Mouse (Mus musculus) frontal cortex, postnatal 14 days (tissue): ENCODE measurements around the gene Vim.

Experiments used
- DNase-seq, 2 experiments: peaks; one replicate each; pipeline ENCODE4 v3.0.0; 2022; ENCODE audit warnings: low spot score in 2 of 2

Vim gene

DNA sequence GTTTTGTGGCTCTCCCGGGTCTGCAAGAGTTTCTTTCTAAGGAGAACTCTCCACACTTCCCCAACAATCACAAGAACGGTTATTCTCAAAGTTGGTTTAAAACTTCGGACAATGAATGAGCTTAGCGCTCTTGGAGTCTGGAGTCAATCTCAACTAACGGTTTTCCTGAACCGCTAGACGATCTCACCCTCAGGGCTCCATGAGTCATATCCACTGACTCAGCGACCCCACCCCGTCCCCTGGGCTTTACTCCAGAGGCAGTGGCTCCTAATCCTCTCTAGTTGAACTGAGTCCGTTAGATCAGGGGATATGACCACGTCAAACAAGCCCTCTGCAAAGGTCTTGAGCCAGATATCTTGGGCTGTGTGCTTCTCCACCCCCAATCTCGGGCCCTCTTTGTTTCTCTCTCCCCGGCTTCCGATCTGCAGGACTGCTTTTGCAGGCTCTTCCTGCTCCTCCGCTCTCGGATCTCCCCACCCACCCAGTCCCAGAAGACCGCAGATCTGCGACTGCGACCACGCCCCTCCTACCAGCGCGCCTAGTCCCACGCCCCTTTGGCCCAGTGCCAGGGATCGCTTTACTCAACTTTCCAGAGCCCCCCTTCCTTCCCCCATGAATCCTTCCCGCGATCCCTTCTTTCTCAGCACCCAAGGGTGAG, at the start of gene Vim:
Gene Vim, plus strand, starts transcription at position 520 of the 658 bp plus-strand sequence.
- DNase-seq: peak; percentile 15 to 34

GRCm38 (mm10) chr2:13526205-13526604, 47.5 kb upstream of the Vim start:
- DNase-seq: no peak

GRCm38 (mm10) chr2:13527125-13527524, 46.6 kb upstream of the Vim start:
- DNase-seq: no peak

- DNase-seq: no peak
These were observed 46.2 kb upstream of the Vim start for GRCm38 (mm10) chr2:13527531-13527930.

DNA sequence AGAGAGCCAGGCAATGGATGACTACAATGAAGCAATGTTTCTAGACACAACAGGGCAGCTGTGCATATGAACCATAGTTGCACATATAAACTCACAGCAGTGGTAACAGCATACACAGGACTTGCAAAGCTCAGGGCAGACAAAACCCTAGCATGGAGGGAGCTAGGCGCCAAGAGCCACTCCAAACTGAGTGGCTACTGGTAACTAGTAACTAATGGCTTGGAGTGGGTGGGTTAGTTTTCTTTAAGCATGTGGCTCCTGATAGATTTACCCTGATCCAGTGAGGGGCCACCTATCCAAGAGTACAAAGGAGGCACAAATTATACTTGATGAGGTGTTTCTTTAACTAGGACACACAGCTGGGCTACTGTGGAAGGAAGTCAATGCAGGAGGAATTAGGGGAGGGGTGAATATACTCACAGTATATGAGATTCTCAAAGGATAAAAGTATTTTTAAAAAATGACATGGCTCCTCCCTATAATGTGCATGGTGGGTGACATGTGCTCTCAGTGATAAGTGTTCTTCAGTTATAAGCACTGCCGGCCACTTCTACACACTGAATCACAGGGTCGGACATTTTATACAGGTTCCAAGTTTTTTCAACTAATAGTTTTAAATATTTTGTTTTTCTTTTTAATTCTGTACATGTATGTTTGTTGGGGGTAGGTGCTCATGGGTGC, 44.3 kb upstream of the Vim start:
- no peak for DNase-seq

- DNase-seq: no peak
These were observed 43.1 kb upstream of the Vim start for GRCm38 (mm10) chr2:13530639-13531038.

GRCm38 (mm10) chr2:13536747-13537146, 37.0 kb upstream of the Vim start:
- DNase-seq: no peak

DNA sequence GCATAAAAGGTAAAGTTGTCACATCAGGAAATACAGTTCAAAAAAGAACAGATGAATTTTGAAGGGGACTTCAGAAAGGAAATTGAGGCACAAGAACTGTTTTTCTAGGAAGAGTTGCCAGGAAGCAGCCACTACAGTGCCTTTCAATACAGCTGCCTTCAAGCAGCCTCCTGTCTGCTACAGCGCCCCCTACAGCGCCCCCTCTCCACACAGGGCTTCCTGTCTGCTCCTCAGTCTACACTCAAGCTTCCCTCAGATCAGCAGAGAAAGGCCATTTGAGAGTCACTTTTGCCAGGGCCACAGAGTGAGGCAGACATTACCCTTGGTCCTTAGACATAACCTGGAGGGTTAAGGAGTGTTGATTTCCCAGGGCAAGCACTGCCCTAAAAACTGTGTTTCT, 36.0 kb upstream of the Vim start:
- no peak for DNase-seq

DNA sequence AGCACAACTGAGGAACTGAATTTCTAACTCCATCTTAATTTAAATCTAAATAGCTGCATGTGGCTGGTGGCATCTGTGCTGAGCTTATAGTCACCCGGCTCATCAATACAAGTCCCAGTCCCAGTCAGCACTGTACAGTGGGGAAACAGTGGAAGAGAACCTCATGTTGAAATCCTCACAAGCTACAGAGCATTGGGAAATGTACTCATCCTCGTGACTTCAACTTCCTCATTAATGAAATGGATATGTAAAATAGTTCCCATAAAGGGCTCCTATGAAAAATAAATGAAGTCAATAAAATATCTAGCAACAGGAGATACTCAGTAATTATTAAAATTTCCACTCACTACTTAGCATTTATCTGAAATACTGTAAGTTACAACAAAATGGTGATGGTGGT, 35.5 kb upstream of the Vim start:
- DNase-seq: no peak

- no peak for DNase-seq
These were observed 34.9 kb upstream of the Vim start for GRCm38 (mm10) chr2:13538704-13539377.

- DNase-seq: no peak
These were observed 33.9 kb upstream of the Vim start for GRCm38 (mm10) chr2:13539860-13540259.

GRCm38 (mm10) chr2:13543519-13544124, 30.1 kb upstream of the Vim start:
- no peak for DNase-seq

DNA sequence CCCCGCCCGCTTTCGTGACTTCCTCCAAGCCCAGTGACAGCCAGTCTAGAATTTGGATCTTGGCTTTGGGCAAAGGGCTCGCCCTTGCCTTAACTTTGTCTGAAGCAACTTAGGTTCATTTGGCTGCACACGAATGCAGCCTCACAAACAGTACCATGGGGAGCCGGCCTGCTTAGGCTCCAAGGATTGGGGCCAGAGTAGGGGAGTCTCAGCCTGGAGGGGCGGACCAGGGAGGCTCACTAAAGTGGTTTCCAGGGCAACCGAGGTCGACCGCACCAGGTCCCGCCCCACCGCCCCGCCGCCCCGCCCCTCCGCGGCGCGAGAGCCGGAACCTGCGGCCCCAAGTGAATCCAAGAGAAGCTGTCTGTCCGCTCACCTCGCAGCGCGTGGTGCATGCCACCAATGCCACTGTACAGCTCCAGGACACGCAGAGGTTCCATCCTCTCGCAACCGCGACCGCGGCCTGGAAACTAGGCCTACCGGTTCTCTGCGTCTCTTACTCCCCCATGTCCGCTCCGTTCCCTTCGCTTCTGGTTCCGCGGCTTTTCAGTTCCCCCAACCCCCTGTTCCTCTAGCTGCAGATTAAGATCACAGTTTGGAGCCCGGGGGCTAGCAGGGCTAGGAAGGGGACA, 29.4 kb upstream of the Vim start, which contains the start of gene Trdmt1:
Gene Trdmt1, minus strand, starts transcription at position 476 of the 632 bp plus-strand sequence.
- peak; percentile 66 to 70 for DNase-seq

DNA sequence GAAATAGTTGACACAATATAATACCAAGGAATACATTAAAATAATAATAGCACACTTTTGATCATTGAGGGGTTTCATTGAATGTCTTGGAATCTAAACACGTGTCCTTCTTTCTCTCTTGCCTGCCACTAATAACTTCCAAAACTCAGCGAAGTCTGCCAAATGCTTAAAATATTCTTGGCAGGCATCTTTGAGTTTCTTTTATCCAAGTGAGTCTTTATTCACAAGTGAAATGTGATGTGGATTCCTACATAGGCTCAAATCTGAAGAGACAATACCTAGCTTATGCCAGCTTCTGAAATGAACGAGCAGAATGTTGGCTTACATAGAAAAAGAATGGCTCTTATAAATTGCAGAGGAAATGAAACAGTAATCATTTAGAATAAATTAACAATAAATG, 25.0 kb upstream of the Vim start:
- no peak for DNase-seq

- no peak for DNase-seq
These were observed 19.8 kb upstream of the Vim start for GRCm38 (mm10) chr2:13553966-13554365.

DNA sequence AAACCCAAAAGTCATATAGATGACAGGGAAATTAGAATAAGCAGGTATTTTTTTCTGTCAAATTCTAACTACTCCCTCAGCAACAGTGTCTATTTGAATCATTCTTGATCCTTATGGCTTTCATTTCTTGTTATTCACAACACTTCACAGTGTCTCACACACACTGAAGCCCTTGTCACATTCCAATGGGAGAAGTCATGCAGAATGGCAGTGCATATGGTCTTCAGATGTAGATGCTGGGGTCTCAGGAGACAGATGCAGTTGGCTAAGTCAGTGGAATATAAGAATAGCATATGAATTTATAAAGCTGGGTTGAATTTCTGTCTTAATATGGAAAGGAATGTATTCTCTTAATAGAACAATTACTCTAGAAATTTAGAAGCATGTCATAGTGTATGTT, 17.5 kb upstream of the Vim start:
- no peak for DNase-seq

DNA sequence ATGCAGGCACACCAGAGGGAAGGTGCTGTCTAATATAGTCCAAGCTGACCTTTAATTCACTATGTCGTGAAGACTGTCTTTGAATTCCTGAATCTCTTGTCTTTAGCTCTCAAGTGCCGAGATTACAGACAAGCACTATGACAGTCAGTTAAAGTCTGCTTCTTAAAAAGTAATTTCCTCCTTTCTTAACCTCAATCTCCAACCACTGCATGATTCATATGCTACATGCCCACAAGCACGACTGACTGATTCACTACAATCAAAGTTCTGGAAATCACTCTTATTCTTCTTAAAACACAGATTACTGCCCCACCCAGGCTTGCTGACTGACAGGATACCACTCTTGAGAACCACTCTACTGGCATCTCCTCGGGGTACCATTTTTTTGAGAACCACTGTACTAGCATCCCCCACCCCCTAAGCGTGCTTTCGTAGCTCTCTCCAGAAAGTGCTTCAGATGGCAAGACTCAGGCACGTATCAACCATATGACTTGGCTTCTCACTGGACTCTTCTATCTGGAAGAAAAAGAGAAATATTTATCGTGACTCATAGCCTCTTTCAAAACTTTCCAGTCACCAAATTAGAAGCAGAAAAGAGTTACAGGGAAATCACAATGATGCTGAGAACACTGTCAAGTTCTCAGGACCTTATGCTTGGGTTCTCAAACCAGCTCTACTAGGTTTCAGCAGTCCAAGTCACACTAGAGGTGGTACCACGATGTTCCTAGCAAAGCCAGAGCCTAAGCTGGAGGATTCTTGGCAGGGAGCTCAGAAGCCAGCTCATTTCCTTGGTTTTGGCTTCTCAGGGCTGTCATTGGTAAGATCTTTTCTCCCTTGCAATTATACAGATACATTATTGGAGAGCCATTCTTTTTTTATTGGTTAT, 16.3 kb upstream of the Vim start:
- no peak for DNase-seq

GRCm38 (mm10) chr2:13558607-13559262, 15.0 kb upstream of the Vim start:
- no peak for DNase-seq

- no peak for DNase-seq
These were observed 14.4 kb upstream of the Vim start for GRCm38 (mm10) chr2:13559303-13559702.

GRCm38 (mm10) chr2:13559729-13560128, 14.0 kb upstream of the Vim start:
- DNase-seq: no peak
